Mouse (Mus musculus) thymus, adult 2 months (tissue): ENCODE results near the gene Gls.

Source experiments
- CTCF ChIP-seq: fragments of 200-500 bp; IDR thresholded peaks from 2 replicates; pipeline ENCODE4 v1.5.1; 2012; ENCODE audit warnings: mild to moderate bottlenecking, control low read depth, low read length, moderate library complexity, borderline replicate concordance; ENCODE audit not compliant: control insufficient read depth, poor library complexity, insufficient read depth; ENCODE audit errors: extremely low read depth
- POLR2A ChIP-seq: fragments of 200-500 bp; IDR thresholded peaks from 2 replicates; pipeline ENCODE4 v1.6.1; 2012; ENCODE audit warnings: mild to moderate bottlenecking, low read length, control low read depth, moderate library complexity; ENCODE audit not compliant: control insufficient read depth, poor library complexity, insufficient read depth; ENCODE audit errors: extremely low read depth

GRCm38 (mm10) chr1:52175321-52175720, 57.7 kb downstream of the Gls start:
- TF ChIP-seq CTCF (no peak), POLR2A (no peak)
